Mouse (Mus musculus) brain, embryonic 14.5 days (tissue): ENCODE data around the gene Pafah2.

Source experiments
- CTCF ChIP-seq: fragments of 200-500 bp; IDR thresholded peaks from 2 replicates; pipeline ENCODE4 v1.5.1; 2012; ENCODE audit warnings: inconsistent platforms, mild to moderate bottlenecking, moderate library complexity, borderline replicate concordance; ENCODE audit not compliant: insufficient read depth, insufficient read length; ENCODE audit errors: extremely low read depth
- POLR2A ChIP-seq: fragments of 200-500 bp; IDR thresholded peaks from 2 replicates; pipeline ENCODE4 v1.6.1; 2012; ENCODE audit warnings: mild to moderate bottlenecking, inconsistent platforms, borderline replicate concordance; ENCODE audit not compliant: poor library complexity, insufficient read depth, insufficient read length, severe bottlenecking; ENCODE audit errors: extremely low read depth

- no peak for TF ChIP-seq CTCF
- no peak for TF ChIP-seq POLR2A
Observed at GRCm38 (mm10) chr4:134432686-134433360, 36.7 kb downstream of the Pafah2 start.
